Mouse (Mus musculus) heart, adult 18-20 months (tissue): ENCODE data around the gene Ndufa1. TPM values are rescaled to one million over a fixed set of nuclear protein-coding genes. Genes with fewer than 3 reads are reported as not detected.
"Not testable (repeated sequence)": the region's sequence is repeated elsewhere in the genome, so short reads cannot be mapped to it uniquely, and the experiment has no call there.

ENCODE experiments used
- DNase-seq, 2 experiments: peaks; one replicate each; pipeline ENCODE4 v3.0.0; 2021 to 2022; ENCODE audit warnings: mixed read lengths in 1 of 2
- long read RNA-seq, 2 experiments: library from polyadenylated mRNA; stranded (forward); transcript quantifications; one replicate each; pipeline ENCODE4 v2.0.0; 2021
- total RNA-seq, 2 experiments: library from RNA; stranded (reverse); gene quantifications; 2 replicates each; pipeline ENCODE4 v1.2.3; 2021

Gene Ndufa1
- total RNA-seq, result 100 to 1,000 TPM; 829 to 884 TPM
- long read RNA-seq, experiment 1, transcript Ndufa1-201 (3 exons, 419 nt), result major isoform, 942 of 1,039 reads
- long read RNA-seq, experiment 1, partial matches to known transcripts, result 96 of 1,039 reads
- long read RNA-seq, experiment 1, other reads (novel, unspliced or antisense), result 1 of 1,039 reads
- long read RNA-seq, experiment 2, transcript Ndufa1-201 (3 exons, 419 nt), result major isoform, 866 of 997 reads
- long read RNA-seq, experiment 2, partial matches to known transcripts, result 131 of 997 reads
- long read RNA-seq, experiment 2, other reads (novel, unspliced or antisense), result 0 of 997 reads

DNA sequence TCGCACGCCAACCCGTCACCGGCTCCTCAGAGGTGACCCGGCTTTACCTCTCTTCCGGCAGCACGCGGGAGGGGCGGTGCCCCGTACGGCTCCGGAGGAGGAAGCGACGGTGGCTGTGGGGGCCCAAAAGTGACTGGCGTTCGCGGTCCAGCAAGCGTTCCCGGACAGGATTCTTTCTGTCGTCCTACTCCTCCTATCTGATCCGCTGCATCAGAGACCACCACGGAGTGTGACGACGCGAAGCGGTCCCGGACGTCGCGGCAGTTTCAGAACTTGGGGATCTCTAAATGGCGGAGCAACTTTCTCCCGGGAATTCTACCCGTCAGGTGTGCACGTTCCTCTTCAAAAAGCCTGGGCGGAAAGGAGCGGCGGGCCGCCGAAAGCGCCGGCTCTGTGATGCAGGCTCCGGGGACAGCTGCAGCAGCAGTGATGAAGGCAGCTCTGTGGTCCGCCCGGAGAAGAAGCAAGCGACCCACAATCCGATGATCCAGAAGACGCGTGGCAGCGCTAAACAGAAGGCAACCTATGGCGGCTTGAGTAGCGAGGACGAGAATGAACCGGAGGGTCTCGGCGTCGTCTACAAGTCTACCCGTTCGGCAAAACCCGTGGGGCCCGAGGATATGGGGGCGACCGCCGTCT, at the start of gene Ndufa1, which contains the start of gene Rnf113a1:
Gene Ndufa1, minus strand, starts transcription at position 59 of the 639 bp plus-strand sequence.
Gene Rnf113a1, plus strand, starts transcription at position 141 of the 639 bp plus-strand sequence.
- peak; percentile 86 to 87 for DNase-seq

DNA sequence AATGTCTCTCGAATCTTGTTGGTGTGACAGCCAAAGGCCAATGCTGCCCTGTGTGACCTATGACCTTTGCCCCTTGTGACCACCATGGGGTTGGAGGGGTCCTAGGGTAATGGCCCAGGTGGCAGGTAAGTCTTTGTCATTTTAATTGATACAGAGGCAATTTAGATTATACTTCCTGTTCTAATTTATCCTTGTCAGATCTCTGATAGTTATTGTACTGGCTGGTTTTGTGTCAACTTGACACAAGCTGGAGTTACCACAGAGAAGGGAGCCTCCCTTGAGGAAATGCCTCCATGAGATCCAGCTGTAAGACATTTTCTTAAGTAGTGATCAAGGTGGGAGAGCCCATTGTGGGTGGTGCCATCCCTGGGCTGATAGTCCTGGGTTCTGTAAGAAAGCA, 31.2 kb upstream of the Ndufa1 start, which contains the start of gene Rhox1:
Gene Rhox1, minus strand, starts transcription at position 101 of the 400 bp plus-strand sequence.
- not testable (repeated sequence) for DNase-seq

DNA sequence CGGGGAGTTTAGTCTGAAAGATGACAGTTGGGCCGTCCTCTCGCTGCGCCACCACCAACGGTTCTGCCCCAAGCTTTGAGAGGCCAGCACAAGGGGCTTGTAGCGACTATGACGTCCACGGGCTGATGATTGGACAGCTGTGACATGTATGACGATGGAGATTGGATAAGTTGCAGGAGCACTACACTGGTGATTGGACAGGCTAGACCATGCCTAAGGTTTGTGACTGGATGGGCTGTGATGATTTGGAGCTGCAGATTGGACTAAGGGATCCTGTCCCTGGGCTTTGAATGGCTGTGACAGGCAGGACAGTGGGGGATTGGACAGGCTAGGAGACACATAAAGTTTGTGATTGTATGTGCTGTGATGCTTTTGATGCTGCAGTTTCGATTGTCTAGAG, 20.0 kb upstream of the Ndufa1 start, which contains the start of gene Gm9:
Gene Gm9, minus strand, starts transcription at position 101 of the 400 bp plus-strand sequence.
- no peak for DNase-seq

DNA sequence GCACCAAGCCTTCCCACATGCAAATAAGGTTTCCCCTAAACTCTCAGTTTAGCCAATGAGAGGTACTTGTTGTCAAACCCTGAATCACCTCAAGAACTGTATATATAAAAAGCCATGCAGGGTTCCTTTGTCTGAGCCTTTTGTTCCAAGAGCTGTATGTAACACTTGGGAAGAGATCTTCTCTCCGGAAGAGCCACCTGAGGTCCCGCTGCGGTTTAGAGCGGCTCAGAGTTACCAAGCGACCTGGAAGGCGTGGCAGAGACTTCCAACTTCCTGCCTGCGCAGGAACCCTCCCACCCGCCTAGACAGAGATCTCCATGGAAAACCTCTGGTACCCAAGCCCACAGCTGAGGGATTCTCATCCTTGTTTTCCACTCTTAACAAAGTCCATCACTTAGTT, 7.7 kb upstream of the Ndufa1 start:
- no peak for DNase-seq

DNA sequence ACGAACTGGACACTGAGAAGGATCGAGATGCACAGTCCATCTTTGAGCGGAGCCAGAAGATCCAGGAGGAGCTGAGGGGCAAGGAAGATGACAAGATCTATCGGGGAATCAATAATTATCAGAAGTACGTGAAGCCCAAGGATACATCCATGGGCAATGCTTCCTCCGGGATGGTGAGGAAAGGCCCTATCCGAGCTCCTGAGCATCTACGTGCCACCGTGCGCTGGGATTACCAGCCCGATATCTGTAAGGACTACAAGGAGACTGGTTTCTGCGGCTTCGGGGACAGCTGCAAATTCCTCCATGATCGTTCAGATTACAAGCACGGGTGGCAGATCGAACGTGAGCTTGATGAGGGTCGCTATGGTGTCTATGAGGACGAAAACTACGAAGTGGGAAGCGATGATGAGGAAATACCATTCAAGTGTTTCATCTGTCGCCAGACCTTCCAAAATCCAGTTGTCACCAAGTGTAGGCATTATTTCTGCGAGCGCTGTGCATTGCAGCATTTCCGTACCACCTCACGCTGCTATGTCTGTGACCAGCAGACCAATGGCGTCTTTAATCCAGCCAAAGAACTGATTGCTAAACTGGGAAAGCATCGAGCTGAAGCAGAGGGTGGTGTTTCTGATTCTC, 899 bp upstream of the Ndufa1 start:
- peak in 1 of 2 experiments; percentile 28 for DNase-seq

DNA sequence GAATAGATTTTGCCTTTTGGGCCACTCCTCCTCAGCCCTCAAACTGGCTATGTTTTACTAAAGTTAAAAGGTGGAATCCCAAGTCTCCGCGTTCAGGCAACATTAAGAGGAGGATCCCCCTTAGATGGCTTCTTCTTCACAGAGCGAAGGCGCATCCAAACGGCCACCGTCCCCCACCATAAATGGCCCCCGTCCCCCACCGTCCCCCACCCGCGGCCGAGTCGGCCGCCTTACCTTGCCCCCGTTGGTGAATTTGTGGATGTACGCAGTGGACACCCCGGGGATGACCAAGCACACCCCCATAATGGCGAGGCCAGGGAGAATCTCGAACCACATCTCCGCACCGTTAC, 233 bp downstream of the Ndufa1 start:
- no peak for DNase-seq

DNA sequence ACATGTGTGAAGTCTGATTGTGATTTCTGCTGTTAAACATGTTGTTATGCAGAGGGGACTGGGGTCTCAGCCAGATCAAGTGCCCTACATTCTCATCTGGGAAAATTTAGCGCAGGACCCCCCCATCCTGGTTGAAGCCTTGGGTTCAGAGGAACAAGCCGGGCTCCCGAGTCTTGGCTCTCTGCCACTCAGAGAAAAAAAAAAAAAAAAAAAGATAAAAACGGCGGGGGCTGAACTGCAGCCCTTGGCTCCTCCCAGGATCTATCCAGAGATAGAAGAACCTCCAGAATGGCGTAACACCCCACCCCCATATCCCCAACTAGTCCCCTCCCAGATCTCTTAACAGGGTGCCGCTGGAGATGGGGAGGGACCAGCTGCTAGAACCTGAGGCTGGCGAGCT, 6.6 kb downstream of the Ndufa1 start:
- not testable (repeated sequence) for DNase-seq

DNA sequence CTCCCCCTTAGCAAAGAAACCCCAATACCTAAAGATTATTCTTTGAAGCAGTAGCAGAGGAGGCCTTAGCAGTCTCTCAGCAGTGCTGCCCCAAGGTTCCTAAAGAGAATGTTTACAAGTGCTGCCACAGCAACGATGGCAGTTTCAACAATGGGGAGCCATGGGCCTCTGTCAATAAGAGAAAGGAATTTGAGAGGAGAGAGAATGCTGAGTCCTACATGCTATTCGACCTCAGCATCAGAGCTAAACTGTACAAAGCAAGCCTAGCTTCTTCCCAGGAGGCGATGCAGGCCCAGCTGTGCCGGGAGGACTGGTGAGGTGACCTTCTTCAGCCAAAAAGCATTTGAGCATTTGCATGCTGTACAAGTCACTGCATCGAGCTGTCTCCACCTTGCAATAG, 22.2 kb downstream of the Ndufa1 start, which contains the start of gene Akap14:
Gene Akap14, minus strand, starts transcription at position 101 of the 400 bp plus-strand sequence.
- no peak for DNase-seq

DNA sequence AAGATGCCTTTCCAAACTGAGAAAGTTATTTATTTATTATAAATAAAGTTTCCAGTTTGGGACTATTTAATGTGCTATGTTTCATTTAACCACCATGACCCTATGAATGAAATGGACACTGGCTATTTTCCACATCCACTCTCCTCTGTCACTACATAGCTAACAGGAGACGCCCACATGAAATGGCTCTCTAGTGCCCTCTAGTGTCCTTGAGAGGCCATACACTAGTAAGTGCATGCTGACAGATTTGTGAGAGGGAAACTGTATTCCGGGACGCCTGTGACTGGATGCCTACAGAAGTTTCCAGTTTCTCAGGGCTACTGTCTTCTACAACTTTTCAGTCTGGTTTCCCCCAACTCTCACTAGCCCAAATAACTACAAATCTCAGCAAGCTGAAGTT, 23.9 kb downstream of the Ndufa1 start:
- peak; percentile 44 to 55 for DNase-seq

DNA sequence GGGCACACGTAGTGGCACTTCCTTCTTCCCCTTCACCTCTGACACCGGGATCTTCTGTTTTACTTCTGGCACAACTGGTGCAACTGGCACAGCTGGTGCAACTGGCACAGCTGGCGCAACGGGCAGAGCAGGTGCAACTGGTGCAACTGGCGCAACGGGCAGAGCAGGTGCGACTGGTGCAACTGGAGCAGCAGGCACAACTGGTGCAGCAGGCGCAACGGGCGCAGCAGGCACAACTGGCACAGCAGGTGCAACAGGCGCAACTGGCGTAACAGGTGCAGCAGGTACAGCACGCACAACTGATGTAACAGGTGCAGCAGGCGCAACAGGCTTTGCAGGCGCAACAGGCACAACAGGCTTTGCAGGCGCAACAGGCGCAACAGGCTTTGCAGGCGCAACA, 27.8 kb downstream of the Ndufa1 start:
- DNase-seq, result no peak

DNA sequence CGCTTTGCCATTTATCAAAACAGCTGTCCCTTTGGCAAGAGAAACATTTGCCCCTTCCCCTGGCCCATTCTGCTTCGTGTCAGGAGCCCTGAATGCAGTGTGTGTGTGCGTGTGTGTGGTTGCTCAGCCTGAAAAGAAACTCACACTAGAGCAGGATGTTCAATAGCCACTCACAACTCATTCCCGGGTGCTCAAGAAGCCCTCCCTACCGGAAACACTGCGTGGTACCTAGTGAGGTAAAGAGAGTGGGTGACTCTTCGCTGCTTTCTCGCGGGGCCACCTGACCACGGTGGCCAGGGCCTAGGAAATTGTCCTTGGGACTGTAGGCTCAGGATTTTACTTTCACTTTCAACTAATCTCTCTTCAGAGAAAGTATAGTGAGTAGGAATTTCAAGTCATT, 29.8 kb downstream of the Ndufa1 start:
- DNase-seq, result no peak

DNA sequence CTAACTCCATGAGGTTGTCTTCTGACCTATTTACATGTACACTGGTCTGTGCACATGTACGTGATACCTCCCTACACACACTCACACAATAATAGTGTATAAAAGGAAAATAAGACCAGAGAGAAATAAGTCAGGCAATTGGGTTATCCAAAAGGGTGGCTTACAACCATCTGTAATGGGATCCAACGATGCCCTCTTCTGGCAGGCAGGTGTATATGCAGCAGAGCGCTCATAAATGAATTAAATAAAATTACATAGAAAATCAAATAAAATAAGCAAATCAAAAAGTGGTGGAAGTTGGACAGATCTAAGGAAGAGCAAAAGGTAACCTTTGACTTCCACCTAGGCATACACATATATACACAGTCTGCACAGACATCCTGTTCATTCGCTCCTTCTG, 33.1 kb downstream of the Ndufa1 start:
- DNase-seq, result no peak

DNA sequence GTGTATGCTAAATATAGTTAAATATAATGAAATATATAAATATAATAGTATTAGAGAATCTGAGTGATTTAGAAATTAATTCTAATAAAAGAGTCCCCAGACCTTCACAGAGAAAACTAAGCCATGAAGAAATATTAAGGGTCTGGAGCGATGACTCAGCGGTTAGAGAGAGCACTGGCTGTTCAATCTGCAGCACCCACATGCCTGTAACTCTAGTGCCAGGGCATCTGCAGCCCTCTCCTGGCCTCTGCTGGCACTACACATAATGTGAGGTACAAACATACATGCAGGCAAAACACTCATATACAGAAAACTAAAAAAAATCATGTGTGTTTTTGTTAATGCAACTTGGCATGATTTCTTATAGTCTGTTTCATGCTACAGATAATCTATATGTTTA, 46.0 kb downstream of the Ndufa1 start:
- DNase-seq, result no peak

DNA sequence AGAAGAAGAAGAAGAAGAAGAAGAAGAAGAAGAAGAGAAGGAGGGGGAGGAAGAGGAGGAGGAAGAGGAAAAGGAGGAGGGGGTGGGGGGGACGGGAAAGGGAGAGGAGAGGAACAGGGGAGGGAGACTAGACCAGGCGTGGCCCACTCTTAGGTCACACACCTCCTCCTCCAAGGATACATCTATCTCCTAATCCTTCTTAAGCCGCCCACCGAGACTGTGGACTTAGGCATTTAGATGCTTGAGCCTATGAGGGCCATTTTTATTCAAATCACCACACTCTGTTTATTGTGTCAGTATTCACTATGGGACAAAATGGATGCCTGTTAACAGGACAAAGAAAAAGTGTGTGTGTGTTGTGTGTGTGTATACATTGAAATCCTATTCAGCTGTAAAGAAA, 46.5 kb downstream of the Ndufa1 start:
- DNase-seq, result not testable (repeated sequence)

DNA sequence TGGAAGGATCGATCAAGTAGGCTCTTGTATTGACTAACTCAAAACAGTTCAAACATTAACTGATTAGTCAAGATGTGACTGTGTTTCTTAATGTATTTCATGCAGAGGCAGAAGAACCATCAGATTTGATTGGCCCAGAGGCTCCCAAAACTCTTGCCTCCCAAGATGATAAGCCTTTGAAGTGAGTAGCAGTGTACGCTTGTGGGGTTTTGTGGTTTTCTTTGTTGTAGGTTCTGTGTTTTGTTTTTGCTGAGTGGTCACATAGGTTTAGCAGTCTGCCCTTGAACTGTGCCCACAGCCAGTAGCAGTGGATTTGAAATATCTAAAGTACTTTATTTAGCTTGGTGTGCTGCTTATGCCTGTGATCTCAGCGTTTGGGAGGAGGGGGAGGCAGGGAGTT, 49.2 kb downstream of the Ndufa1 start:
- no peak for DNase-seq

Other genes starting within 250 kb of the Ndufa1 start
- gene Sept6, start 199.4 kb downstream of the Ndufa1 start, total RNA-seq, result 1 to 10 TPM; 4.1 to 7.5 TPM
- gene Sowahd, start 142.3 kb downstream of the Ndufa1 start, total RNA-seq, result not detected
- 100 to 1,000 TPM; 299 to 335 TPM for gene Rpl39, start 105.8 kb downstream of the Ndufa1 start, total RNA-seq
- 1 to 10 TPM; 6.6 to 9.8 TPM for gene Upf3b, start 80.8 kb downstream of the Ndufa1 start, total RNA-seq
- gene Nkap, start 64.4 kb downstream of the Ndufa1 start, total RNA-seq, result 10 to 100 TPM in 1 of 2 experiments, 1 to 10 TPM in 1; 9.8 to 11.6 TPM
- not detected for gene Akap14, start 22.3 kb downstream of the Ndufa1 start, total RNA-seq
- 1 to 10 TPM; 1.4 to 1.6 TPM for gene Rnf113a1, start 82 bp upstream of the Ndufa1 start, total RNA-seq
- gene Gm9, start 19.9 kb upstream of the Ndufa1 start, total RNA-seq, result not detected
- gene Rhox1, start 31.1 kb upstream of the Ndufa1 start, total RNA-seq, result not detected
- not detected for gene Rhox2a, start 53.8 kb upstream of the Ndufa1 start, total RNA-seq
- not detected for gene Rhox3a, start 58.8 kb upstream of the Ndufa1 start, total RNA-seq
- gene Rhox4a, start 74.2 kb upstream of the Ndufa1 start, total RNA-seq, result not detected
- gene Rhox3a2, start 188.9 kb upstream of the Ndufa1 start, total RNA-seq, result not detected
- not detected for gene Rhox4a2, start 199.7 kb upstream of the Ndufa1 start, total RNA-seq
- gene Rhox2b, start 220.9 kb upstream of the Ndufa1 start, total RNA-seq, result not detected
- not detected for gene Rhox4b, start 241.3 kb upstream of the Ndufa1 start, total RNA-seq